Mouse (Mus musculus): Measurements from ENCODE around the gene Gm21767.
"Not testable (repeated sequence)": the region's sequence is repeated elsewhere in the genome, so short reads cannot be mapped to it uniquely, and the experiment has no call there.

The Gm21767 gene

GRCm38 (mm10) chrY:13941438-13941837 lies at the start of gene Gm21767:
Gm21767 (plus strand) TSS chrY:13941738.
- in situ Hi-C loops (cut with MboI, MseI) = not testable (repeated sequence)
